Mouse (Mus musculus): ENCODE measurements around the gene Scfd2. TPM values are rescaled to one million over a fixed set of nuclear protein-coding genes. Genes with fewer than 3 reads are reported as not detected.
A peak's percentile ranks its signal among the peaks of the same experiment; 100 is the strongest.

Scfd2 gene
- polyA plus RNA-seq, 2 experiments, result 3.9 to 9.4 TPM

- H3K27ac ChIP-seq, result peak overlapping the region; percentile 4; the same call in 1 of the 2 replicates
- no peaks in the 10 kb centered on the region for H3K36me3 ChIP-seq (replicated peaks; ENCODE audit: control insufficient read depth, insufficient read depth, low read depth)
- no peak for ATAC-seq (ENCODE audit: insufficient read depth)
- TF ChIP-seq EP300 (IDR thresholded peaks at IDR 0.05; ENCODE audit: low read depth), result no peak
- H3K9me3 ChIP-seq (ENCODE audit: control insufficient read depth, low read length), result no peaks in the 10 kb centered on the region
- DNase-seq (ENCODE audit: low read depth in 3 of 3, low spot score in 3 of 3), result no peak
- peak overlapping the region; percentile 45 for H3K4me2 ChIP-seq (ENCODE audit: low read depth)
- WGBS (ENCODE audit: insufficient replicate concordance), result 81% methylated on average over 11 of the region's 11 CpGs
- H3K4me1 ChIP-seq (replicated peaks; ENCODE audit: control insufficient read depth in 2 of 2, insufficient read depth in 2 of 2, low read length in 1 of 2), result peaks cover 27 to 42% of the 10 kb centered on the region in 2 experiments
- H3K4me3 ChIP-seq (ENCODE audit: insufficient read depth in 1 of 2, low read depth in 2 of 2, low read length in 2 of 2), result no peak overlapping the region
- H3K9ac ChIP-seq (replicated peaks), result no peak overlapping the region
- no peaks in the 10 kb centered on the region for H3K27me3 ChIP-seq (ENCODE audit: control insufficient read depth, insufficient read depth, low read length)
Measured at GRCm38 (mm10) chr5:74316333-74316945, 215.1 kb downstream of the Scfd2 start.

GRCm38 (mm10) chr5:74315471-74316245 lies 215.9 kb downstream of the Scfd2 start:
- Histone ChIP-seq H3K4me3 (ENCODE audit: insufficient read depth in 1 of 2, low read depth in 2 of 2, low read length in 2 of 2) (no peak overlapping the region), H3K4me1 (replicated peaks; ENCODE audit: control insufficient read depth in 2 of 2, insufficient read depth in 2 of 2, low read length in 1 of 2) (peaks cover 27 to 40% of the 10 kb centered on the region in 2 experiments), H3K36me3 (replicated peaks; ENCODE audit: control insufficient read depth, insufficient read depth, low read depth) (no peaks in the 10 kb centered on the region), H3K27me3 (ENCODE audit: control insufficient read depth, insufficient read depth, low read length) (no peaks in the 10 kb centered on the region), H3K27ac (no peak overlapping the region), H3K9ac (replicated peaks) (no peak overlapping the region), H3K9me3 (ENCODE audit: control insufficient read depth, low read length) (no peaks in the 10 kb centered on the region), H3K4me2 (ENCODE audit: low read depth) (no peak overlapping the region)
- WGBS (ENCODE audit: insufficient replicate concordance), result 67% methylated on average over 12 of the region's 12 CpGs
- DNase-seq (ENCODE audit: low read depth in 3 of 3, low spot score in 3 of 3), result no peak
- ATAC-seq (ENCODE audit: insufficient read depth), result no peak
- TF ChIP-seq EP300 (IDR thresholded peaks at IDR 0.05; ENCODE audit: low read depth), result no peak
- TF ChIP-seq CTCF (IDR thresholded peaks at IDR 0.05; ENCODE audit: low read depth), result no peak

- Histone ChIP-seq H3K4me2 (ENCODE audit: low read depth) (no peak overlapping the region), H3K9me3 (ENCODE audit: control insufficient read depth, low read length) (no peaks in the 10 kb centered on the region), H3K27me3 (ENCODE audit: control insufficient read depth, insufficient read depth, low read length) (no peaks in the 10 kb centered on the region), H3K4me1 (replicated peaks; ENCODE audit: control insufficient read depth in 2 of 2, insufficient read depth in 2 of 2, low read length in 1 of 2) (peaks cover 21 to 36% of the 10 kb centered on the region in 2 experiments), H3K36me3 (replicated peaks; ENCODE audit: control insufficient read depth, insufficient read depth, low read depth) (no peaks in the 10 kb centered on the region), H3K27ac (no peak overlapping the region), H3K4me3 (ENCODE audit: insufficient read depth in 1 of 2, low read depth in 2 of 2, low read length in 2 of 2) (no peak overlapping the region), H3K9ac (replicated peaks) (no peak overlapping the region)
- ATAC-seq (ENCODE audit: insufficient read depth) (no peak), DNase-seq (ENCODE audit: low read depth in 3 of 3, low spot score in 3 of 3) (no peak)
- TF ChIP-seq CTCF (IDR thresholded peaks at IDR 0.05; ENCODE audit: low read depth), result no peak
- no peak for TF ChIP-seq EP300 (IDR thresholded peaks at IDR 0.05; ENCODE audit: low read depth)
- WGBS (ENCODE audit: insufficient replicate concordance), result 64% methylated on average over 6 of the region's 6 CpGs
Measured at GRCm38 (mm10) chr5:74314501-74314900, 217.1 kb downstream of the Scfd2 start.

GRCm38 (mm10) chr5:74313542-74313941 lies 218.0 kb downstream of the Scfd2 start:
- DNase-seq (ENCODE audit: low read depth in 3 of 3, low spot score in 3 of 3) (no peak), ATAC-seq (ENCODE audit: insufficient read depth) (no peak)
- Histone ChIP-seq H3K4me2 (ENCODE audit: low read depth) (no peak overlapping the region), H3K9ac (replicated peaks) (no peak overlapping the region), H3K27ac (no peak overlapping the region), H3K27me3 (ENCODE audit: control insufficient read depth, insufficient read depth, low read length) (no peaks in the 10 kb centered on the region), H3K36me3 (replicated peaks; ENCODE audit: control insufficient read depth, insufficient read depth, low read depth) (no peaks in the 10 kb centered on the region), H3K9me3 (ENCODE audit: control insufficient read depth, low read length) (no peaks in the 10 kb centered on the region), H3K4me1 (replicated peaks; ENCODE audit: control insufficient read depth in 2 of 2, insufficient read depth in 2 of 2, low read length in 1 of 2) (peaks cover 13 to 28% of the 10 kb centered on the region in 2 experiments), H3K4me3 (ENCODE audit: insufficient read depth in 1 of 2, low read depth in 2 of 2, low read length in 2 of 2) (no peak overlapping the region)
- TF ChIP-seq EP300 (IDR thresholded peaks at IDR 0.05; ENCODE audit: low read depth), result no peak
- TF ChIP-seq CTCF (IDR thresholded peaks at IDR 0.05; ENCODE audit: low read depth), result no peak
- WGBS (ENCODE audit: insufficient replicate concordance), result 79% methylated on average over 7 of the region's 7 CpGs

GRCm38 (mm10) chr5:74311865-74312264 lies 219.7 kb downstream of the Scfd2 start:
- Histone ChIP-seq H3K27me3 (ENCODE audit: control insufficient read depth, insufficient read depth, low read length) (no peaks in the 10 kb centered on the region), H3K36me3 (replicated peaks; ENCODE audit: control insufficient read depth, insufficient read depth, low read depth) (no peaks in the 10 kb centered on the region), H3K9ac (replicated peaks) (no peak overlapping the region), H3K27ac (no peak overlapping the region), H3K9me3 (ENCODE audit: control insufficient read depth, low read length) (no peaks in the 10 kb centered on the region), H3K4me1 (replicated peaks; ENCODE audit: control insufficient read depth in 2 of 2, insufficient read depth in 2 of 2, low read length in 1 of 2) (peaks cover 3 to 15% of the 10 kb centered on the region in 2 experiments; a peak in 3 of 4 replicates), H3K4me2 (ENCODE audit: low read depth) (no peak overlapping the region), H3K4me3 (ENCODE audit: insufficient read depth in 1 of 2, low read depth in 2 of 2, low read length in 2 of 2) (no peak overlapping the region)
- ATAC-seq (ENCODE audit: insufficient read depth), result no peak
- WGBS (ENCODE audit: insufficient replicate concordance), result 61% methylated on average over 6 of the region's 6 CpGs
- TF ChIP-seq CTCF (IDR thresholded peaks at IDR 0.05; ENCODE audit: low read depth), result no peak
- TF ChIP-seq EP300 (IDR thresholded peaks at IDR 0.05; ENCODE audit: low read depth), result no peak
- DNase-seq (ENCODE audit: low read depth in 3 of 3, low spot score in 3 of 3), result no peak
